Mouse (Mus musculus): ENCODE data around the gene Rps18. TPM values are rescaled to one million over a fixed set of nuclear protein-coding genes. Genes with fewer than 3 reads are reported as not detected.

The Rps18 gene
- polyA plus RNA-seq, 1 experiment from 2014 or later = 1,034 TPM

GRCm38 (mm10) chr17:33935422-33936055 is 20.3 kb downstream of the Rps18 start:
- no peaks in the 10 kb centered on the region for H3K9me3 ChIP-seq
- H3K4me2 ChIP-seq = no peak overlapping the region
- no peak for ATAC-seq (ENCODE audit: low FRiP score)
- H3K4me1 ChIP-seq = peaks cover 22% of the 10 kb centered on the region
- peaks cover 63% of the 10 kb centered on the region for H3K36me3 ChIP-seq (replicated peaks)
- no peak overlapping the region for H3K27ac ChIP-seq
- H3K4me3 ChIP-seq (replicated peaks) = no peak overlapping the region
- 89% methylated on average over 21 of the region's 21 CpGs for WGBS
- no peak overlapping the region for H3K9ac ChIP-seq
- no peaks in the 10 kb centered on the region for H3K27me3 ChIP-seq

- Histone ChIP-seq H3K9ac (no peak overlapping the region), H3K4me1 (peaks cover 22% of the 10 kb centered on the region), H3K36me3 (replicated peaks) (peaks cover 56% of the 10 kb centered on the region), H3K9me3 (no peaks in the 10 kb centered on the region), H3K4me2 (no peak overlapping the region), H3K27ac (no peak overlapping the region), H3K4me3 (replicated peaks) (no peak overlapping the region), H3K27me3 (no peaks in the 10 kb centered on the region)
- ATAC-seq (ENCODE audit: low FRiP score) = no peak
- 93% methylated on average over 15 of the region's 15 CpGs for WGBS
Observed at GRCm38 (mm10) chr17:33932970-33933369, 22.8 kb downstream of the Rps18 start.

- WGBS = 89% methylated on average over 14 of the region's 14 CpGs
- peaks cover 25% of the 10 kb centered on the region for H3K4me1 ChIP-seq
- ATAC-seq (ENCODE audit: low FRiP score) = no peak
- no peak overlapping the region for H3K4me2 ChIP-seq
- no peaks in the 10 kb centered on the region for H3K9me3 ChIP-seq
- H3K27ac ChIP-seq = no peak overlapping the region
- no peak overlapping the region for H3K9ac ChIP-seq
- no peaks in the 10 kb centered on the region for H3K27me3 ChIP-seq
- no peak overlapping the region for H3K4me3 ChIP-seq (replicated peaks)
- H3K36me3 ChIP-seq (replicated peaks) = peaks cover 54% of the 10 kb centered on the region
Observed at GRCm38 (mm10) chr17:33932448-33932847, 23.4 kb downstream of the Rps18 start.

- Histone ChIP-seq H3K4me3 (replicated peaks) (no peak overlapping the region), H3K4me1 (peaks cover 25% of the 10 kb centered on the region), H3K4me2 (no peak overlapping the region), H3K36me3 (replicated peaks) (peaks cover 51% of the 10 kb centered on the region), H3K27ac (no peak overlapping the region), H3K9ac (no peak overlapping the region), H3K27me3 (no peaks in the 10 kb centered on the region), H3K9me3 (no peaks in the 10 kb centered on the region)
- 93% methylated on average over 11 of the region's 11 CpGs for WGBS
- no peak for ATAC-seq (ENCODE audit: low FRiP score)
Observed at GRCm38 (mm10) chr17:33931947-33932346, 23.9 kb downstream of the Rps18 start.

- WGBS = 41% methylated on average over 18 of the region's 18 CpGs
- Histone ChIP-seq H3K36me3 (replicated peaks) (peaks cover 52% of the 10 kb centered on the region), H3K27me3 (no peaks in the 10 kb centered on the region), H3K4me1 (peaks cover 25% of the 10 kb centered on the region), H3K9me3 (no peaks in the 10 kb centered on the region), H3K4me3 (replicated peaks) (peak overlapping the region; percentile 84), H3K4me2 (peak overlapping the region; percentile 100), H3K27ac (no peak overlapping the region), H3K9ac (peak overlapping the region; percentile 94)
- no peak for ATAC-seq (ENCODE audit: low FRiP score)
Observed at GRCm38 (mm10) chr17:33931159-33931866, 24.5 kb downstream of the Rps18 start.

- Histone ChIP-seq H3K4me1 (peaks cover 25% of the 10 kb centered on the region), H3K27ac (peak overlapping the region; percentile 97), H3K4me3 (replicated peaks) (peak overlapping the region; percentile 84), H3K27me3 (no peaks in the 10 kb centered on the region), H3K9ac (peak overlapping the region; percentile 94), H3K4me2 (peak overlapping the region; percentile 100), H3K9me3 (no peaks in the 10 kb centered on the region), H3K36me3 (replicated peaks) (peaks cover 52% of the 10 kb centered on the region)
- under 1% methylated on average over 45 of the region's 45 CpGs for WGBS
- 0 out of 2 replicates have a peak, but pooled peaks have one; percentile 1 for ATAC-seq (ENCODE audit: low FRiP score)
Observed at GRCm38 (mm10) chr17:33930280-33931158, 25.3 kb downstream of the Rps18 start.

- peak within 1 kb of the TSS; percentile 84 for H3K4me3 ChIP-seq (replicated peaks)
- H3K27me3 ChIP-seq = no peaks in the 10 kb centered on the region
- H3K9me3 ChIP-seq = no peaks in the 10 kb centered on the region
- peaks cover 50% of the 10 kb centered on the region for H3K36me3 ChIP-seq (replicated peaks)
- H3K27ac ChIP-seq = peak within 1 kb of the TSS; percentile 97
- peak; percentile 88 for ATAC-seq (ENCODE audit: low FRiP score)
- H3K9ac ChIP-seq = peak within 1 kb of the TSS; percentile 94
- under 1% methylated on average over 66 of the region's 80 CpGs for WGBS
- H3K4me1 ChIP-seq = peaks cover 25% of the 10 kb centered on the region
- H3K4me2 ChIP-seq = peak within 1 kb of the TSS; percentile 100
Observed at GRCm38 (mm10) chr17:33929371-33930279, 26.2 kb downstream of the Rps18 start, which contains the start of gene Rgl2. Rgl2 (plus strand) TSS chr17:33929543.

GRCm38 (mm10) chr17:33928251-33928947 is 27.4 kb downstream of the Rps18 start:
- no peak for ATAC-seq (ENCODE audit: low FRiP score)
- WGBS = 64% methylated on average over 21 of the region's 21 CpGs

GRCm38 (mm10) chr17:33926207-33926932 is 29.4 kb downstream of the Rps18 start:
- ATAC-seq (ENCODE audit: low FRiP score) = no peak
- WGBS = 78% methylated on average over 17 of the region's 17 CpGs
- Histone ChIP-seq H3K4me1 (peaks cover 23% of the 10 kb centered on the region), H3K27ac (no peak overlapping the region), H3K9me3 (no peaks in the 10 kb centered on the region), H3K4me3 (replicated peaks) (no peak overlapping the region), H3K27me3 (no peaks in the 10 kb centered on the region), H3K9ac (no peak overlapping the region), H3K36me3 (replicated peaks) (peaks cover 23% of the 10 kb centered on the region), H3K4me2 (no peak overlapping the region)

More at GRCm38 (mm10) chr17:33928251-33928947, 27.4 kb downstream of the Rps18 start:
- Histone ChIP-seq H3K4me1 (peaks cover 25% of the 10 kb centered on the region), H3K27me3 (no peaks in the 10 kb centered on the region), H3K27ac (no peak overlapping the region), H3K9ac (peak overlapping the region; percentile 94), H3K9me3 (no peaks in the 10 kb centered on the region), H3K4me2 (peak overlapping the region; percentile 100), H3K36me3 (replicated peaks) (peaks cover 37% of the 10 kb centered on the region), H3K4me3 (replicated peaks) (peak overlapping the region; percentile 84)

GRCm38 (mm10) chr17:33925406-33926116 is 30.2 kb downstream of the Rps18 start:
- Histone ChIP-seq H3K27ac (no peak overlapping the region), H3K4me3 (replicated peaks) (no peak overlapping the region), H3K36me3 (replicated peaks) (peaks cover 23% of the 10 kb centered on the region), H3K27me3 (no peaks in the 10 kb centered on the region), H3K4me1 (peaks cover 15% of the 10 kb centered on the region), H3K9me3 (no peaks in the 10 kb centered on the region), H3K9ac (no peak overlapping the region), H3K4me2 (no peak overlapping the region)
- no peak for ATAC-seq (ENCODE audit: low FRiP score)
- 79% methylated on average over 21 of the region's 21 CpGs for WGBS
